Mouse (Mus musculus) ES-E14 (cell line): ENCODE results near the gene Taok3. TPM values are rescaled to one million over a fixed set of nuclear protein-coding genes. Genes with fewer than 3 reads are reported as not detected.

Source experiments
- DNase-seq: peaks from one replicate; pipeline ENCODE4 v3.0.0-alpha.2; 2013; ENCODE audit warnings: low read depth, low spot score
- H3K27ac ChIP-seq: 2 replicates; pipeline ENCODE4 v1.5.1; 2012; ENCODE audit warnings: low read depth, mild to moderate bottlenecking, low read length, moderate library complexity, mixed read lengths; ENCODE audit not compliant: poor library complexity, insufficient read depth, severe bottlenecking
- H3K36me3 ChIP-seq: 2 replicates; pipeline ENCODE4 v1.6.1; 2012; ENCODE audit warnings: mild to moderate bottlenecking, low read length, moderate library complexity, mixed read lengths; ENCODE audit not compliant: control insufficient read depth, poor library complexity, insufficient read depth, severe bottlenecking
- H3K4me1 ChIP-seq, 2 experiments: fragments of 150-350 bp in 1 of 2; sonication (generic) in 1 of 2; 2 replicates each; pipeline ENCODE4 v1.6.1; 2012; ENCODE audit warnings: low read length in 2 of 2, mild to moderate bottlenecking in 1 of 2, mixed read lengths in 1 of 2; ENCODE audit not compliant: control insufficient read depth in 2 of 2, insufficient read depth in 2 of 2, poor library complexity in 1 of 2
- H3K4me3 ChIP-seq, 2 experiments: fragments of 150-350 bp in 1 of 2; sonication (generic) in 1 of 2; 2 replicates each; pipeline ENCODE4 v1.5.1; 2012; ENCODE audit warnings: low read length in 2 of 2, low read depth in 1 of 2, mild to moderate bottlenecking in 1 of 2, mixed read lengths in 1 of 2; ENCODE audit not compliant: insufficient read depth in 1 of 2, poor library complexity in 1 of 2, severe bottlenecking in 1 of 2
- H3K9ac ChIP-seq: 2 replicates; pipeline ENCODE4 v1.6.1; 2012; ENCODE audit warnings: low read depth, mild to moderate bottlenecking, low read length, mixed read lengths; ENCODE audit not compliant: poor library complexity, insufficient read depth, severe bottlenecking
- H3K9me3 ChIP-seq: fragments of 150-350 bp; sonication (generic); 2 replicates; pipeline ENCODE4 v1.6.1; 2012; ENCODE audit warnings: low read depth, mild to moderate bottlenecking, low read length; ENCODE audit not compliant: control insufficient read depth, insufficient read depth
- CHD2 ChIP-seq: IDR thresholded peaks from 2 replicates; pipeline ENCODE4 v1.6.1; 2014; ENCODE audit warnings: mild to moderate bottlenecking, low read depth, low read length, inconsistent platforms
- HCFC1 ChIP-seq: IDR thresholded peaks from 2 replicates; pipeline ENCODE4 v1.6.1; 2012; ENCODE audit warnings: low read length, inconsistent platforms, borderline replicate concordance; ENCODE audit not compliant: insufficient read depth
- MAFK ChIP-seq: IDR thresholded peaks from 2 replicates; pipeline ENCODE4 v1.6.1; 2014; ENCODE audit warnings: mild to moderate bottlenecking, low read depth, low read length, inconsistent platforms; ENCODE audit not compliant: insufficient read depth
- ZC3H11A ChIP-seq: IDR thresholded peaks from 2 replicates; pipeline ENCODE4 v1.6.1; 2012; ENCODE audit warnings: low read depth, mild to moderate bottlenecking, inconsistent platforms, low read length, borderline replicate concordance
- ZNF384 ChIP-seq: IDR thresholded peaks from 2 replicates; pipeline ENCODE4 v1.6.1; 2012; ENCODE audit warnings: low read depth, low read length, inconsistent platforms
- in situ Hi-C, 2 experiments: fragments of 600-800 bp; cut with MboI; formaldehyde crosslinking; loops; one replicate each; pipeline ENCODE4 v1.15.1; 2025; ENCODE audit warnings: low sequenced_read_pairs in 2 of 2, inconsistent platforms in 1 of 2; ENCODE audit not compliant: unreplicated experiment in 2 of 2
- total RNA-seq: library from RNA; depleted of rRNA; stranded (reverse); fragments of 300-350 nt; gene quantifications from 2 replicates; pipeline ENCODE4 v1.2.3, GENCODE M21; 2012

Taok3 gene
- total RNA-seq, 1 experiment, result 6.9 TPM

- in situ Hi-C loops, result no loop called here
These were observed 159.7 kb downstream of the Taok3 start for GRCm38 (mm10) chr5:117279669-117280050.

GRCm38 (mm10) chr5:117281536-117281935 lies 161.6 kb downstream of the Taok3 start:
- DNase-seq, result no peak
- H3K9ac ChIP-seq, result no peak overlapping the region
- H3K36me3 ChIP-seq, result peaks cover 33% of the 10 kb centered on the region
- no peak overlapping the region for H3K4me3 ChIP-seq
- no peak overlapping the region for H3K27ac ChIP-seq
- no peaks in the 10 kb centered on the region for H3K9me3 ChIP-seq
- no peak for TF ChIP-seq ZC3H11A
- TF ChIP-seq CHD2, result no peak
- in situ Hi-C loops, result no loop called here
- H3K4me1 ChIP-seq, result peaks cover 0 to 16% of the 10 kb centered on the region in 2 experiments; a peak in 2 of 4 replicates

More at GRCm38 (mm10) chr5:117279669-117280050, 159.7 kb downstream of the Taok3 start:
- Histone ChIP-seq H3K9ac (no peak overlapping the region), H3K9me3 (no peaks in the 10 kb centered on the region), H3K4me1 (peaks cover 0 to 11% of the 10 kb centered on the region in 2 experiments; a peak in 2 of 4 replicates), H3K4me3 (no peak overlapping the region), H3K27ac (no peak overlapping the region), H3K36me3 (peaks cover 24% of the 10 kb centered on the region)
- no peak for DNase-seq
- TF ChIP-seq MAFK, result no peak
- no peak for TF ChIP-seq CHD2
- TF ChIP-seq ZC3H11A, result no peak
- TF ChIP-seq HCFC1, result no peak
- no peak for TF ChIP-seq ZNF384

- Histone ChIP-seq H3K9ac (no peak overlapping the region), H3K27ac (no peak overlapping the region), H3K9me3 (no peaks in the 10 kb centered on the region), H3K4me1 (peaks cover 0 to 16% of the 10 kb centered on the region in 2 experiments; a peak in 2 of 4 replicates), H3K36me3 (peaks cover 35% of the 10 kb centered on the region), H3K4me3 (no peak overlapping the region)
- DNase-seq, result no peak
- in situ Hi-C loops, result no loop called here
- no peak for TF ChIP-seq MAFK
- no peak for TF ChIP-seq ZC3H11A
These were observed 162.4 kb downstream of the Taok3 start for GRCm38 (mm10) chr5:117282360-117282759.

- no peak overlapping the region for H3K4me3 ChIP-seq
- in situ Hi-C loops, result no loop called here
- no peak for TF ChIP-seq HCFC1
- TF ChIP-seq ZC3H11A, result no peak
- TF ChIP-seq ZNF384, result no peak
- TF ChIP-seq MAFK, result no peak
- no peak for TF ChIP-seq CHD2
- no peaks in the 10 kb centered on the region for H3K9me3 ChIP-seq
- peaks cover 0 to 18% of the 10 kb centered on the region in 2 experiments; a peak in 2 of 4 replicates for H3K4me1 ChIP-seq
- H3K27ac ChIP-seq, result no peak overlapping the region
- no peak for DNase-seq
- H3K36me3 ChIP-seq, result peaks cover 35% of the 10 kb centered on the region
- no peak overlapping the region for H3K9ac ChIP-seq
These were observed 164.1 kb downstream of the Taok3 start for GRCm38 (mm10) chr5:117284029-117284428.

GRCm38 (mm10) chr5:117284682-117285081 lies 164.8 kb downstream of the Taok3 start:
- H3K4me1 ChIP-seq, result peaks cover 0 to 17% of the 10 kb centered on the region in 2 experiments; a peak in 2 of 4 replicates
- H3K27ac ChIP-seq, result no peak overlapping the region
- H3K9me3 ChIP-seq, result no peaks in the 10 kb centered on the region
- DNase-seq, result no peak
- H3K4me3 ChIP-seq, result no peak overlapping the region
- peaks cover 35% of the 10 kb centered on the region for H3K36me3 ChIP-seq
- H3K9ac ChIP-seq, result no peak overlapping the region
- TF ChIP-seq MAFK (no peak), ZC3H11A (no peak), HCFC1 (no peak), ZNF384 (no peak), CHD2 (no peak)
- in situ Hi-C loops, result no loop called here
